Mouse (Mus musculus): ENCODE data around the gene Adgrg5. TPM values are rescaled to one million over a fixed set of nuclear protein-coding genes. Genes with fewer than 3 reads are reported as not detected.

Gene Adgrg5
- polyA plus RNA-seq (2014; fragmentation: Nextera tagmentation; extraction: Ambion mirVana): 0.25 and 0.36 TPM in 2 replicates

DNA sequence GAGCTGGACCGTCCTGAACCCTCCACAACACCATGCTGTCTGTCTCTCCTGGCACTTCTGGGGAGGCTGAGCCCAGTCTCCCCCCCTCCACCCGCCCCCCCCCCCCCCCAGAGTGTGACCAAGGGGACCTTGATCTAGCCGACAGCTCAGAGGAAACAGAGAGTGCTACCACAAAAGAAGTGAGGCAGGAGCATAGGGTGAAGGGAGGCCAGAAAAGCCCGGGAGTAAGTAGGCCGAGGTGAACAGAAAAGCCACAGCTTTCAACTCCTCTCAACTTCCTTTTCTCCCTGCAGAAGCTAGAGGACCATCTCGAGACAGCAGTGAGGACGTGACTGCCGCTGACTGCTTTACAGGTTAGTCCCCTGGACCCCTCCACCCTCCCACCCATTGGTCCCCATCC lies at the start of gene Adgrg5:
Gene Adgrg5, plus strand, starts transcription at position 290 of the 400 bp plus-strand sequence.
- no peaks in the 10 kb centered on the region for H3K36me3 ChIP-seq (ENCODE audit: control insufficient read depth, insufficient read depth, low read length)
- no peak within 1 kb of the TSS for H3K4me2 ChIP-seq (replicated peaks; ENCODE audit: low read depth, low read length)
- peaks cover 18% of the 10 kb centered on the region; the same call in 1 of the 2 replicates for H3K4me1 ChIP-seq (ENCODE audit: control insufficient read depth, insufficient read depth, low read length)
- no peaks in the 10 kb centered on the region for H3K27me3 ChIP-seq (ENCODE audit: control insufficient read depth, insufficient read depth, low read length)
- 55% methylated on average over 8 of the region's 8 CpGs for WGBS
- H3K4me3 ChIP-seq (ENCODE audit: low read depth, low read length): no peak within 1 kb of the TSS
- no peaks in the 10 kb centered on the region for H3K9me3 ChIP-seq (ENCODE audit: control insufficient read depth, low read depth, low read length)
- H3K9ac ChIP-seq (replicated peaks; ENCODE audit: low read depth, low read length): no peak within 1 kb of the TSS
- no peak for ATAC-seq (ENCODE audit: insufficient number of reproducible peaks, insufficient read depth, low FRiP score, low read depth)
- H3K27ac ChIP-seq (ENCODE audit: low read length): no peak within 1 kb of the TSS

GRCm38 (mm10) chr8:94874358-94874757 lies 49.1 kb upstream of the Adgrg5 start:
- Histone ChIP-seq H3K27me3 (ENCODE audit: control insufficient read depth, insufficient read depth, low read length) (no peaks in the 10 kb centered on the region), H3K9ac (replicated peaks; ENCODE audit: low read depth, low read length) (no peak overlapping the region; the same call in 1 of the 2 replicates), H3K27ac (ENCODE audit: low read length) (no peak overlapping the region), H3K36me3 (ENCODE audit: control insufficient read depth, insufficient read depth, low read length) (no peaks in the 10 kb centered on the region), H3K9me3 (ENCODE audit: control insufficient read depth, low read depth, low read length) (no peaks in the 10 kb centered on the region), H3K4me1 (ENCODE audit: control insufficient read depth, insufficient read depth, low read length) (peaks cover 37% of the 10 kb centered on the region), H3K4me3 (ENCODE audit: low read depth, low read length) (peak overlapping the region; percentile 56; the same call in 1 of the 2 replicates), H3K4me2 (replicated peaks; ENCODE audit: low read depth, low read length) (peak overlapping the region; percentile 89)
- WGBS: 11% methylated on average over 6 of the region's 6 CpGs
- ATAC-seq (ENCODE audit: insufficient number of reproducible peaks, insufficient read depth, low FRiP score, low read depth): no peak

DNA sequence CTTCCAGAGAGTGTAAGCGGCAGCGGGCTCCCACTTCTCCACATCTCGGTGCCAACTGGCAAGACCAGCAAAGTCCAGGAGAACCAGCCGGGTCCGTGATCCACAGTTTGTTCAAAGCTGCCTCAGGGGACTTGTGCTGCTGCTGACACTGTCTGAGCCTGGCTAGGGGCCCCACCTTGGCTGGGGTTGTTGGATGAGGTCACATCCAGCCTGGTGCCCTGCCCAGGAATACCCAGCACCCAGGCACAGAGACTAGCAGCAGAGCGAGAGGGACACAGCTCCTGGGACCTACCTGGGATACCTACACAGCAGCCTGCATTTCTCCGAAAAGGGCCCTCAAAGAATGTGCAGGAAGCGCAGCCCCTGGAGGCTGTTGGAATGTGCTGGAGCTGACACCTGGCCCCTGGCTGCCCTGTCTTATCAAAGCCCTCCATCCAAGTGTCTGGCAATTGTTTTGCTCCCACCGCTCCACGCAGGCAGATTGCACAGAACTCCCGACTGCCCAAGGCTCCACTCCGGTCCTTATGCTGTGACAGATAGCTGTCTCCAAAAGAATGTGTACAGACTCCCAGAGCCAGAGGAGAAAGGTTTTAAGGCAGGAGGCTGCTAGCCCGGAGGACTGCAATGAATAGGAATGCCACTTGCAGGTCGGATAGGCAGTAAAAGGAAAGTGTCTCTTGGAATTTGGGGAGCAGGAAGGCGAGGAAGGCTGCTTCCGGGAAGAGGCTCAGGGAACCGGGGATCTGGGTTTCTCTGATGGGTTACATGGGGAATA lies 48.2 kb upstream of the Adgrg5 start:
- peak overlapping the region; percentile 56 for H3K4me3 ChIP-seq (ENCODE audit: low read depth, low read length)
- no peaks in the 10 kb centered on the region for H3K9me3 ChIP-seq (ENCODE audit: control insufficient read depth, low read depth, low read length)
- H3K4me1 ChIP-seq (ENCODE audit: control insufficient read depth, insufficient read depth, low read length): peaks cover 34% of the 10 kb centered on the region
- 12% methylated on average over 17 of the region's 17 CpGs for WGBS
- H3K27ac ChIP-seq (ENCODE audit: low read length): peak overlapping the region; percentile 71; the same call in 1 of the 2 replicates
- peak overlapping the region; percentile 89 for H3K4me2 ChIP-seq (replicated peaks; ENCODE audit: low read depth, low read length)
- ATAC-seq (ENCODE audit: insufficient number of reproducible peaks, insufficient read depth, low FRiP score, low read depth): no peak
- H3K27me3 ChIP-seq (ENCODE audit: control insufficient read depth, insufficient read depth, low read length): no peaks in the 10 kb centered on the region
- peak overlapping the region; percentile 50 for H3K9ac ChIP-seq (replicated peaks; ENCODE audit: low read depth, low read length)
- H3K36me3 ChIP-seq (ENCODE audit: control insufficient read depth, insufficient read depth, low read length): no peaks in the 10 kb centered on the region

DNA sequence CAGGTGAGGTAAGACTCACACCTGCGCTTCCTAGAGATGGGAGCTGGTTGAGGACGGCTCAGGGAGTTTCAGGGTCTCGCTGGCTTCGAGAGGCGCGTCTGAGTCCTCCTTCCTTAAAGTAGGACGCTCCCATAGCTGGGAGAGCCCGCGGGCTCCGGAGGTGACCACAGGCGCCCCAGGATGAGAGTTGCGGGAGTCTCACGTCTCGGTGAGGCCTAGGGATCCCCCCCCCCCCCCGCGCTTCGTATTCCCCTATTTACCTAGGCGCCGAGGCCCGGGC lies 47.7 kb upstream of the Adgrg5 start:
- H3K9ac ChIP-seq (replicated peaks; ENCODE audit: low read depth, low read length): peak overlapping the region; percentile 50
- no peak for ATAC-seq (ENCODE audit: insufficient number of reproducible peaks, insufficient read depth, low FRiP score, low read depth)

DNA sequence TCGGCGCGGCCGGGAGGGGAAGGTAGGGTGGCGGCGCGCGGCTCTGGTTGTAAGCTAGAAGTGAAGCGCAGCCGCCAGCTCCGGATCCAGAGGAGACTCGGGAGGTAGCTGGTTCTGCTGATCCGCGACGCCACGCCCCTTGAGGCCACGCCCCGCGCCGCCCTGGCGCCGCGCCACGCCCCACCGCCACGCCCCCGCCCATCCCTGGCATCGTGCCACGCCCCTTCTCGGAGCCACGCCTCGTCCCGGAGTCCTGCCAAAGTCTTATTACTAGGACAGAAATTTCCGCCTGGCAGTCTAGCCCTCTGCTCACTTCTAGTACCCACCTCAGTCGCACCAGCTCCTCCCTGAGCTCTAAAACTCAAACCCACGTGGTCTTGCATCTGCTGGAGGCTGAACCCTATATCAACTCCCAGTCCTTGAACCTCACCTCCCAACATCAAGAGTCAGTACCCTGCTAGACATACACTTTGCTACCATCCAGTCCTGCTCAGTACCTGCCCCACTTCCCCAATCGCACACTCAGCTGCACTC lies 47.2 kb upstream of the Adgrg5 start, which contains the start of gene Dok4:
Gene Dok4, minus strand, starts transcription at position 134 of the 534 bp plus-strand sequence.
- under 1% methylated on average over 36 of the region's 37 CpGs for WGBS
- Histone ChIP-seq H3K9me3 (ENCODE audit: control insufficient read depth, low read depth, low read length) (no peaks in the 10 kb centered on the region), H3K4me2 (replicated peaks; ENCODE audit: low read depth, low read length) (peak within 1 kb of the TSS; percentile 89), H3K27me3 (ENCODE audit: control insufficient read depth, insufficient read depth, low read length) (no peaks in the 10 kb centered on the region), H3K4me3 (ENCODE audit: low read depth, low read length) (peak within 1 kb of the TSS; percentile 56), H3K36me3 (ENCODE audit: control insufficient read depth, insufficient read depth, low read length) (no peaks in the 10 kb centered on the region), H3K27ac (ENCODE audit: low read length) (peak within 1 kb of the TSS; percentile 71; the same call in 1 of the 2 replicates), H3K4me1 (ENCODE audit: control insufficient read depth, insufficient read depth, low read length) (peaks cover 28% of the 10 kb centered on the region), H3K9ac (replicated peaks; ENCODE audit: low read depth, low read length) (peak within 1 kb of the TSS; percentile 50)
- ATAC-seq (ENCODE audit: insufficient number of reproducible peaks, insufficient read depth, low FRiP score, low read depth): peak; percentile 77

More for the DNA sequence above, 47.7 kb upstream of the Adgrg5 start:
- Histone ChIP-seq H3K27me3 (ENCODE audit: control insufficient read depth, insufficient read depth, low read length) (no peaks in the 10 kb centered on the region), H3K36me3 (ENCODE audit: control insufficient read depth, insufficient read depth, low read length) (no peaks in the 10 kb centered on the region), H3K4me1 (ENCODE audit: control insufficient read depth, insufficient read depth, low read length) (peaks cover 29% of the 10 kb centered on the region), H3K9me3 (ENCODE audit: control insufficient read depth, low read depth, low read length) (no peaks in the 10 kb centered on the region), H3K27ac (ENCODE audit: low read length) (peak overlapping the region; percentile 71; the same call in 1 of the 2 replicates), H3K4me2 (replicated peaks; ENCODE audit: low read depth, low read length) (peak overlapping the region; percentile 89), H3K4me3 (ENCODE audit: low read depth, low read length) (peak overlapping the region; percentile 56)
- WGBS: 1% methylated on average over 16 of the region's 20 CpGs

GRCm38 (mm10) chr8:94876820-94877219 lies 46.7 kb upstream of the Adgrg5 start:
- no peak for ATAC-seq (ENCODE audit: insufficient number of reproducible peaks, insufficient read depth, low FRiP score, low read depth)
- WGBS: 35% methylated on average over 3 of the region's 3 CpGs
- Histone ChIP-seq H3K4me2 (replicated peaks; ENCODE audit: low read depth, low read length) (no peak overlapping the region), H3K9me3 (ENCODE audit: control insufficient read depth, low read depth, low read length) (no peaks in the 10 kb centered on the region), H3K36me3 (ENCODE audit: control insufficient read depth, insufficient read depth, low read length) (no peaks in the 10 kb centered on the region), H3K4me1 (ENCODE audit: control insufficient read depth, insufficient read depth, low read length) (peaks cover 23% of the 10 kb centered on the region), H3K27ac (ENCODE audit: low read length) (no peak overlapping the region), H3K9ac (replicated peaks; ENCODE audit: low read depth, low read length) (no peak overlapping the region), H3K27me3 (ENCODE audit: control insufficient read depth, insufficient read depth, low read length) (no peaks in the 10 kb centered on the region), H3K4me3 (ENCODE audit: low read depth, low read length) (no peak overlapping the region)

GRCm38 (mm10) chr8:94880742-94881141 lies 42.8 kb upstream of the Adgrg5 start:
- H3K9me3 ChIP-seq (ENCODE audit: control insufficient read depth, low read depth, low read length): no peaks in the 10 kb centered on the region
- no peak for ATAC-seq (ENCODE audit: insufficient number of reproducible peaks, insufficient read depth, low FRiP score, low read depth)
- no peak overlapping the region for H3K4me2 ChIP-seq (replicated peaks; ENCODE audit: low read depth, low read length)
- no peaks in the 10 kb centered on the region for H3K4me1 ChIP-seq (ENCODE audit: control insufficient read depth, insufficient read depth, low read length)
- H3K27ac ChIP-seq (ENCODE audit: low read length): no peak overlapping the region
- no peaks in the 10 kb centered on the region for H3K27me3 ChIP-seq (ENCODE audit: control insufficient read depth, insufficient read depth, low read length)
- H3K36me3 ChIP-seq (ENCODE audit: control insufficient read depth, insufficient read depth, low read length): no peaks in the 10 kb centered on the region
- H3K4me3 ChIP-seq (ENCODE audit: low read depth, low read length): no peak overlapping the region
- no peak overlapping the region for H3K9ac ChIP-seq (replicated peaks; ENCODE audit: low read depth, low read length)
- WGBS: 69% methylated on average over 4 of the region's 4 CpGs

GRCm38 (mm10) chr8:94888383-94889036 lies 35.0 kb upstream of the Adgrg5 start:
- WGBS: 27% methylated on average over 14 of the region's 14 CpGs
- Histone ChIP-seq H3K4me3 (ENCODE audit: low read depth, low read length) (no peak overlapping the region), H3K4me1 (ENCODE audit: control insufficient read depth, insufficient read depth, low read length) (no peaks in the 10 kb centered on the region), H3K9me3 (ENCODE audit: control insufficient read depth, low read depth, low read length) (no peaks in the 10 kb centered on the region), H3K27ac (ENCODE audit: low read length) (no peak overlapping the region), H3K4me2 (replicated peaks; ENCODE audit: low read depth, low read length) (no peak overlapping the region; the same call in 1 of the 2 replicates), H3K27me3 (ENCODE audit: control insufficient read depth, insufficient read depth, low read length) (no peaks in the 10 kb centered on the region), H3K9ac (replicated peaks; ENCODE audit: low read depth, low read length) (no peak overlapping the region), H3K36me3 (ENCODE audit: control insufficient read depth, insufficient read depth, low read length) (no peaks in the 10 kb centered on the region)
- no peak for ATAC-seq (ENCODE audit: insufficient number of reproducible peaks, insufficient read depth, low FRiP score, low read depth)

All from stomach, embryonic 14.5 days (tissue).